Mouse (Mus musculus) neural tube, embryonic 14.5 days (tissue): Measurements from ENCODE around the gene Psmb2. TPM values are rescaled to one million over a fixed set of nuclear protein-coding genes. Genes with fewer than 3 reads are reported as not detected.

Source experiments
- ATAC-seq: fragments of 200-750 bp; cut with Nextera tagmentation; 2 replicates; pipeline ENCODE4 v1.8.0; 2017; ENCODE audit warnings: low read depth, mild to moderate bottlenecking, moderate TSS enrichment, moderate library complexity
- H3K27ac ChIP-seq: fragments of 300-500 bp; sonication (generic); 2 replicates; pipeline ENCODE4 v1.5.1; 2014; ENCODE audit warnings: low read depth, mild to moderate bottlenecking, control low read depth, low read length, moderate library complexity, mixed read lengths
- H3K27me3 ChIP-seq: fragments of 300-500 bp; sonication (generic); 2 replicates; pipeline ENCODE4 v1.6.1; 2014; ENCODE audit warnings: low read length; ENCODE audit not compliant: control insufficient read depth, insufficient read depth
- H3K36me3 ChIP-seq: fragments of 300-500 bp; sonication (generic); 2 replicates; pipeline ENCODE4 v1.6.1; 2014; ENCODE audit warnings: low read length, mixed read lengths; ENCODE audit not compliant: control insufficient read depth, insufficient read depth
- H3K4me1 ChIP-seq: fragments of 300-500 bp; sonication (generic); 2 replicates; pipeline ENCODE4 v1.6.1; 2014; ENCODE audit warnings: low read length; ENCODE audit not compliant: control insufficient read depth, insufficient read depth
- H3K4me2 ChIP-seq: fragments of 300-500 bp; sonication (generic); 2 replicates; pipeline ENCODE4 v1.6.1; 2014; ENCODE audit warnings: mild to moderate bottlenecking, low read depth, low read length, control low read depth
- H3K4me3 ChIP-seq: fragments of 300-500 bp; sonication (generic); 2 replicates; pipeline ENCODE4 v1.5.1; 2014; ENCODE audit warnings: low read depth, low read length, control low read depth, mixed read lengths
- H3K9ac ChIP-seq: fragments of 300-500 bp; sonication (generic); replicated peaks from 2 replicates; pipeline ENCODE4 v1.6.1; 2014; ENCODE audit warnings: low read depth, mild to moderate bottlenecking, control low read depth, low read length, mixed read lengths
- H3K9me3 ChIP-seq: fragments of 300-500 bp; sonication (generic); 2 replicates; pipeline ENCODE4 v1.6.1; 2016; ENCODE audit warnings: low read length; ENCODE audit not compliant: control insufficient read depth
- WGBS: fragments of 180-500 bp; shearing (Covaris S2); extraction: QIAGEN DNeasy Blood & Tissue Kit; methylation state at CpG from one replicate; pipeline ENCODE4 v1.1.7; 2014; 5-methylcytosine and 5-hydroxymethylcytosine counted together
- polyA plus RNA-seq: library from polyadenylated mRNA; unstranded; fragments of >200 nt; fragmentation: Nextera tagmentation; extraction: Ambion mirVana; gene quantifications from 2 replicates; pipeline ENCODE4 v1.2.1, GENCODE M21; 2014

The Psmb2 gene
- polyA plus RNA-seq, 1 experiment from 2014 or later, result 451 TPM

DNA sequence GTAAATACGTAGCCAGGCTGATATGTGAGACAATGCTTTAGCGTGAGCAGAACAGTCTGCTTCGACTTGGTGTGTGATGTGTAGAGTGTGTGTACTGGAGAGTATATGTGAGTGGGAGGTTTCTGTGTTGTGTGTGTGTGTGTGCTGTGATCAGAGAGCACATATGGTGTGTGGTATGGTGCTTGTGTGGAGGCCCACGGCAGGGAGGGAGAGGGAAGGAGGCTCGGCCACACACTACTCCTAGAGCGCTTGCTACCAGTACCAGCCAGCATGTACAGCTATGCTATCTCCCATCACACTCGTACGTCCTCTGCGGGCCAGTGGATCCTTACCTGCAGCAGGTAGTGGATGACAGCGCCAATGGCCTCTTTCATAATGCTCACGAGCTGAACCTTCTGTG lies 72.1 kb downstream of the Psmb2 start:
- Histone ChIP-seq H3K27ac (no peak overlapping the region), H3K4me3 (no peak overlapping the region), H3K9ac (no peak overlapping the region), H3K9me3 (no peaks in the 10 kb centered on the region), H3K27me3 (no peaks in the 10 kb centered on the region), H3K4me1 (peaks cover 33% of the 10 kb centered on the region), H3K4me2 (no peak overlapping the region), H3K36me3 (peaks cover 26% of the 10 kb centered on the region)
- 89% methylated on average over 11 of the region's 11 CpGs for WGBS
- no peak for ATAC-seq

DNA sequence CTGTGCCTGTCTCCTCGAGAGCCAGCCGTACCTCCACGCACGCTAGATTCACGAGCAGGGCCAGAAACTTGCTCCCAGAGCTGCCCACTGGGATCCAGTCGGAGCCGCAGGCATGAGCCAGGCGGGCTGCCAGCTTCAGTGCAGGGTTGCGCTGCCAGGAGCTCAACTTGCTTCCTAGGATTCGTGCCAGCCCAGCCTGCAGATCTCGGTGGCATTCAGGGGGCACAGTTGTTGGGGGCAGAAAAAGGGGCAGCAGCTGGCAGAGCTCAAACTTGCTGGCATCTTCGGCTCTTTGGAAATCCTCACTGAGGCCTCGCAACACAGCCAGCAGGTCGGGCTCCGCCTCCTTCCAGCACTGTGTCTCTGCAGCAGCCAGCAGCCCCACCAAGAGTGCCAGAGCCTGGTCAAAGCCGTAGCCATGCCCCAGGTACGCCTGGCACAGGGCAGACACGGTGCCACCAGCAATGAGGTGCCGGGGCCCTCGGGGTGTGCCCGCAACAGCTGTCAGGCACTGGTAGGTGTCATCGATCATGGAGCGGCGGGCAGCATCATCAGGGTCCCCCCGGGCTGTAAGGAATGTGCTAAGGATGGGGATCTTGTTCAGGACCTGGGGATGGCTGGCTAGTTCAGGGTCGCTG lies 72.7 kb downstream of the Psmb2 start:
- Histone ChIP-seq H3K9ac (no peak overlapping the region), H3K4me3 (no peak overlapping the region)

DNA sequence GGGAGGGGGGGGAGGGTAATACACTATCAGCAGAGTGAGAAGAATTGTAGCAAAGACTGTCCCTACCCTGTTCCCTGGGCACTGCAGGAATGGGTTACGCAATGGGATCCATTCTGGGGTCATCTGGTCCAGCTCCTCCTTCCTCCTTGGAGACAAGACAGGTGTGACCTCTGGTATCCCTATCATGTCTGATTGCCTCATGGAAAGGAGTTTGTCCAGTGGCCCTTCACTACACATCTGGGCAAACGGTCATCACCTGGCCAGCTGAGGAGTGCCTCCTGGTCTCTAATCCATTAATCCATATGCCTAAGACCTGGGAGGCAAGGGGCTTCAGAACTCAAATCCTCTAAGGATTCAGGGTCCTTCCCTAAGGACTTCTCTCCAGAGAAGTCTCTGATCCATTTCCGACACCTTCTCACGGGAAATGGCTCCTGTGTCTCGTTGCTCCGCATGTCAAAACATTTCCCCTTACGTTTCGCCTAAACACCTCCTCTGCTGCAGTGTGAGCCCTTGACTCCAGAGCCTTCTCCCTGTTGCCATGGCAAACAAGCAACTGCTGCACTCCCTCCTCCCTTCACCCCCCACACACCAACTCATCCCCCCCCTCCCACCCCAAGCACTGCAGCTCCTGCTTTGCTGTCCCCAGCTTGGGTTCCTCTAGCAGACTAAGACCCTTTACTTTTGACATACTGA lies 73.6 kb downstream of the Psmb2 start:
- Histone ChIP-seq H3K9ac (peak overlapping the region; percentile 7; the same call in 1 of the 2 replicates), H3K9me3 (no peaks in the 10 kb centered on the region), H3K4me2 (peak overlapping the region; percentile 97), H3K27ac (no peak overlapping the region; the same call in 1 of the 2 replicates), H3K27me3 (no peaks in the 10 kb centered on the region), H3K4me3 (no peak overlapping the region), H3K36me3 (peaks cover 21% of the 10 kb centered on the region), H3K4me1 (peaks cover 42% of the 10 kb centered on the region)
- 76% methylated on average over 8 of the region's 8 CpGs for WGBS
- ATAC-seq, result no peak

More for the DNA sequence above, 72.7 kb downstream of the Psmb2 start:
- no peak for ATAC-seq
- Histone ChIP-seq H3K4me1 (peaks cover 39% of the 10 kb centered on the region), H3K4me2 (peak overlapping the region; percentile 18; the same call in 1 of the 2 replicates), H3K36me3 (peaks cover 21% of the 10 kb centered on the region), H3K27ac (peak overlapping the region; percentile 23; the same call in 1 of the 2 replicates), H3K9me3 (no peaks in the 10 kb centered on the region), H3K27me3 (no peaks in the 10 kb centered on the region)
- 77% methylated on average over 26 of the region's 26 CpGs for WGBS

DNA sequence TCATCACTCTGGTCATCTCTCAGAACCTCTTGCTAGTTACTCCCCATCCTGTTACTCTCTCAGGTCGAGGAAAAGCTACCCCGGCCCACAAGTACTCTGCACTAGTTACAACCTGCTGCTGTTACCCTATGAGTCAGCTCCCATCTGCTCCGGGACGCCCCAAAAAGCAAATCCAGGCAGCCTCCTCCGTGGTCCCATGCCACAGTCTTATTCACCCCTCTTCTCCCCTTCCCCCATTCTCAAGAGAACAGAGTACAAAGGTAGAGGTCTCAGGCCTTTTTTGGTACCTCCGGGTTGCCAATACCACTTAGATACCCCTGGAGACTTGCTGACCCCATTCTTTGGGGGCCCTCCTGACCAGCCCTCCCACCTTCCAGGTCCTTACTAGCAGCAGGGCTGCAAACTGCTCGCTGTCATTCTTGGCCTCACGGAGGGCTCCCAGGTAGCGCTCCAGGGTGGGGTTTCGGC lies 74.2 kb downstream of the Psmb2 start:
- Histone ChIP-seq H3K27ac (no peak overlapping the region), H3K4me1 (peaks cover 42% of the 10 kb centered on the region)
- WGBS, result 59% methylated on average over 10 of the region's 10 CpGs

DNA sequence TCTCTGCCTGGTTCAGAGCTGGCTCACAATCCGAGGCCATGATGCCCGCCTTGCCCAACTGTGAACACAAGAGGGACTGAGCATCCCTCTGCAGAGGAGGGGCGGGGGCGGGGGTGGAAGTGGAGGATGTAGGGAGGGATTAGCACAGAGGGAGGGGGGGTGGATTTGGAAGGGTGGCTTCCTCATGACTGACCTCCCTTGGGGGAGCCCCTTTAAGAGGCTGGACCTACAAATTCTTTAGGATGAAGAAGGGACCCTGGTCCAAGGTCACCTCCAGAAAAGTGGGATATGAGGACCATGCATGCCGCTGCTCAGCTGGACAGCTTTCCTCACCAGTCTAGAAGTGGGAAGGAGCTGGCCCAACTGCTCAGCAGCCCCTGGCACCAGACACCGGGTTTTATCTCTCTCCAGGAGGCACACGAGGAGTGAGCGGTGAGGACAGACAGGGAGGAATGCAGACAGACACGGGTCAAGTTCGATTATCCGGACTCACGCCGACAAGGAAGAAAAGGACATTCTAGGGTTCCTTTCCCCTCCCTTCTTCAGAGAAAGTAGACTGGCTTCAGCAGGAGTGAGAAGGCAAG lies 74.7 kb downstream of the Psmb2 start:
- no peaks in the 10 kb centered on the region for H3K9me3 ChIP-seq
- peaks cover 19% of the 10 kb centered on the region for H3K36me3 ChIP-seq
- no peak for ATAC-seq
- 7% methylated on average over 13 of the region's 13 CpGs for WGBS
- H3K4me3 ChIP-seq, result peak overlapping the region; percentile 67
- H3K27me3 ChIP-seq, result no peaks in the 10 kb centered on the region
- H3K27ac ChIP-seq, result peak overlapping the region; percentile 96; the same call in 1 of the 2 replicates
- H3K4me1 ChIP-seq, result peaks cover 42% of the 10 kb centered on the region
- H3K4me2 ChIP-seq, result peak overlapping the region; percentile 97
- peak overlapping the region; percentile 69 for H3K9ac ChIP-seq

More for the DNA sequence above, 74.2 kb downstream of the Psmb2 start:
- ATAC-seq, result no peak
- no peaks in the 10 kb centered on the region for H3K27me3 ChIP-seq
- H3K4me3 ChIP-seq, result peak overlapping the region; percentile 67
- H3K9ac ChIP-seq, result peak overlapping the region; percentile 69; the same call in 1 of the 2 replicates
- H3K9me3 ChIP-seq, result no peaks in the 10 kb centered on the region
- H3K4me2 ChIP-seq, result peak overlapping the region; percentile 97
- peaks cover 21% of the 10 kb centered on the region for H3K36me3 ChIP-seq

DNA sequence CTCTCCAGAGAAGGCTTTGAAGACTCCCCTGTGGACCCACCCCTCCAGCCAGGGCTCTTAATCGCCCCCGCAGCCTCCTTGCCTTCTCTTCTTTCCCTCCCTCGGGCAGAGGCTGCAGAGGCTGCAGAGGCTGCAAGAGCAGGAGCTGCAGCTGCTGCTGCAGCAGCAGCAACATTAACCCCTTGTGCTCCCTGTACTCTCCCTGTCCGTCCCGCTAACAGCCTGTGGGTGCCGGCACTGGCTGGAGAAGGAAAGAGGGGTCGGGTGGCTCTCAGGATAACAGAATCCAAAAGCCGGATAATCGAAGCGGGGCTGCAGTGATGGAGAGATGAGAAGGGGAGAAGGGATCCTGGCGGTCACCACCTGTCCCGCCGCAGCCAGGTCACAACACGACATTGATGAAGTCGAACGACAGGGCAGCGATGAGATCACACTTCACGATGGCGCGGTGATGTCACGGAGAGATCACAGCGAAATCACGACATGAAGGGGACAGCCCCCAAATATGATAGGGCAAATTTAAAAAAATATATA lies 75.2 kb downstream of the Psmb2 start:
- H3K9ac ChIP-seq, result peak overlapping the region; percentile 69
- peak overlapping the region; percentile 97 for H3K4me2 ChIP-seq
- H3K9me3 ChIP-seq, result no peaks in the 10 kb centered on the region
- H3K4me1 ChIP-seq, result peaks cover 42% of the 10 kb centered on the region
- peaks cover 18% of the 10 kb centered on the region for H3K36me3 ChIP-seq
- H3K27ac ChIP-seq, result peak overlapping the region; percentile 96
- peak overlapping the region; percentile 67 for H3K4me3 ChIP-seq
- H3K27me3 ChIP-seq, result no peaks in the 10 kb centered on the region
- WGBS, result under 1% methylated on average over 23 of the region's 23 CpGs
- peak; percentile 12 for ATAC-seq

DNA sequence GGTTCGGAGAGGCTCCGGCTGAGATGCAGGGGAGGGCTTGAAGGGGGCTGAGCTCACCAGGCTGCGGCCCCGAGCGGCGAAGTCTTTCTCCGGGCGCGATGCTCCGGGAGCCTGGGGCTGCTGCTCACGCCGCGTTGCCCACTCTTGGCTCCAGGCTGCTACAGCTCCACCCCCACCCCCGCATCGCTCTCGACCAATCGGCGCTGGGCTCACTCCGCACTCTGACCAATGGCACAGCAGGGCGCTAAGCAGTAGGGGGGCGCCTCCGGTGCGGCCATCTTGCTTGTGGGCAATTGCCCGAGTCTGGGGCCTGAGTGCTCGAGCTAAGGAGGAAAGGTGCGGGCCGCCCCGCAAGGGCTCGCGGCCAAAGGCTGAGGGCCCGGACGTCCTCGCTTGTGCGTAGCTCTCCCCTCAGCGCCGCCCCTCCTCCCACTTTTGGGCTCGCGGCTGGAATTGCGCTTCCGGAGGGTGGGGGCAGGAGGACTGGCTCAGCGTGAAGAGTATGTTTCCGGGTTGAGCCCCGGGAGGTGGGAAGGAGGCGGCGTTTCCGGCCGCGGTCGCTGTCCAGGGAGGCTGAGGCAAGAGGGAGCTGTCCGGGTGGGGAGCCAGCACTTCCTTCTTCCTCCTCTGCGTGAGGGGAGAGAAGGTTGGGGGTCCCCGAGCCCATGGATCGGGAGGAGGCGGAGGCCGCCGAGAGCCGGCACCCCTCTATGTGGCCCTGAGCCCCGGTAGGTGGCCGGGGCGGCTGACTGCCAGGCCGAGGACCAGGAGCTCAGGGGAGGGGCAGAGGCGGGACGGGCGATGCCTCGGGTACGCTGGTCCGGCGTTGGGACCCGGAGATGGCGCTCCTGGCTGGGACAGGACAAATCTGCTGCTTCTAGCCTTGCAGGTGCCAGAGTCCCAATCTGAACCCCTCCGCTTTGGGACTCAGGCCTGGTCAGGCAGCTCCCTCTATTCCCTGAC lies 76.1 kb downstream of the Psmb2 start, which contains the start of the genes Ncdn and AU040320:
Gene Ncdn (minus strand): TSS at position 171 of the 963 bp plus-strand sequence.
Gene AU040320 (plus strand): TSS at position 277 of the 963 bp plus-strand sequence.
- Histone ChIP-seq H3K4me1 (peaks cover 42% of the 10 kb centered on the region), H3K4me3 (peak within 1 kb of the TSS; percentile 67), H3K9me3 (no peaks in the 10 kb centered on the region), H3K27ac (peak within 1 kb of the TSS; percentile 96), H3K36me3 (peaks cover 17% of the 10 kb centered on the region), H3K9ac (peak within 1 kb of the TSS; percentile 69), H3K27me3 (no peaks in the 10 kb centered on the region), H3K4me2 (peak within 1 kb of the TSS; percentile 97)
- WGBS, result under 1% methylated on average over 70 of the region's 71 CpGs
- peak; percentile 96 for ATAC-seq

DNA sequence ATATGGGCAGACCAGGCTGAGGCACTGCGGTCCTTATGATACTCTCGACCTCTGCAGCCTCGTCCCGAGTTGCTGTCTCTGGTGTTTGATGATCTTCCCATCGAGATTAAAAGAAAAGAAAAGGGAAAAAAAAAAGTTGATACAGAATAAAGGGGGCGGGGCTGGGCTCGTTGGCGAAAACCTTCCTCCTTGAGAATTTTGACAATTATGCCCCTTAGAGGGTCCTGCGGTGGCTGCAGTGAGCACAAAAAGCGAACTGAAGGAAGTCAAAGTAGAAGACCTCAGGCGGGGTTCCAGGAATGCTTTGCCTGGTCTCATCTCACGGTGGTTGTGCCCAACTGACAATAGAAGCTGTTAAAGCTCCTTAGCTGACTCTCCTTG lies 76.8 kb downstream of the Psmb2 start:
- WGBS, result 2% methylated on average over 12 of the region's 12 CpGs
- ATAC-seq, result no peak

More for the DNA sequence above, 76.8 kb downstream of the Psmb2 start:
- Histone ChIP-seq H3K27me3 (no peaks in the 10 kb centered on the region), H3K4me2 (peak overlapping the region; percentile 62), H3K27ac (peak overlapping the region; percentile 96), H3K4me1 (peaks cover 36% of the 10 kb centered on the region), H3K36me3 (peaks cover 10% of the 10 kb centered on the region; the same call in 1 of the 2 replicates), H3K9me3 (no peaks in the 10 kb centered on the region), H3K9ac (peak overlapping the region; percentile 69), H3K4me3 (peak overlapping the region; percentile 67)
